Mouse (Mus musculus) CH12.LX (cell line): ENCODE measurements at regions not wholly inside any gene's neighbourhood (a gene's known extent, or its start where the extent isn't known, plus 50 kb on each side); places are given as distances from the start of the nearest gene placed in this dataset.

Experiments used
- DNase-seq: peaks from one replicate; pipeline ENCODE4 v3.0.0-alpha.2; 2013; ENCODE audit errors: extremely low read depth
- H3K27ac ChIP-seq: 2 replicates; pipeline ENCODE4 v1.5.1; 2012; ENCODE audit warnings: low read depth, mild to moderate bottlenecking, control low read depth, moderate library complexity; ENCODE audit not compliant: insufficient read depth
- H3K27me3 ChIP-seq: replicated peaks from 2 replicates; pipeline ENCODE3; 2012; ENCODE audit warnings: inconsistent platforms
- H3K36me3 ChIP-seq, 2 experiments: replicated peaks in 1 of 2; 2 replicates each; pipeline versions ENCODE3 to v1.6.1; 2012; ENCODE audit warnings: inconsistent platforms in 1 of 2, low read length in 1 of 2, mild to moderate bottlenecking in 1 of 2, mixed read lengths in 1 of 2, moderate library complexity in 1 of 2; ENCODE audit not compliant: control insufficient read depth in 1 of 2, insufficient read depth in 1 of 2
- H3K4me1 ChIP-seq, 2 experiments: 2 replicates each; pipeline ENCODE4 v1.6.1; 2012; ENCODE audit warnings: inconsistent platforms in 1 of 2, moderate library complexity in 1 of 2; ENCODE audit not compliant: insufficient read depth in 2 of 2, control insufficient read depth in 1 of 2
- H3K4me2 ChIP-seq: 2 replicates; pipeline ENCODE4 v1.6.1; 2012; ENCODE audit warnings: low read depth, mild to moderate bottlenecking, control low read depth; ENCODE audit not compliant: poor library complexity, insufficient read depth, severe bottlenecking
- H3K4me3 ChIP-seq, 3 experiments: fragments of 150-350 bp in 1 of 3; sonication (generic) in 1 of 3; replicated peaks in 1 of 3; 2 replicates each; pipeline versions ENCODE3 to v1.5.1; 2011 to 2012; ENCODE audit warnings: low read depth in 2 of 3, low read length in 2 of 3, mild to moderate bottlenecking in 2 of 3, moderate library complexity in 2 of 3, control low read depth in 1 of 3, improper control_type of control experiment in 1 of 3, inconsistent platforms in 1 of 3, mixed read lengths in 1 of 3; ENCODE audit not compliant: poor library complexity in 1 of 3
- H3K79me2 ChIP-seq: replicated peaks from 2 replicates; pipeline ENCODE4 v1.6.1; 2012; ENCODE audit warnings: mild to moderate bottlenecking, moderate library complexity; ENCODE audit not compliant: control insufficient read depth, poor library complexity, insufficient read depth, severe bottlenecking; ENCODE audit errors: extremely low read depth
- H3K9ac ChIP-seq: 2 replicates; pipeline ENCODE4 v1.6.1; 2012; ENCODE audit warnings: low read depth, mild to moderate bottlenecking, control low read depth, moderate library complexity; ENCODE audit not compliant: insufficient read depth
- H3K9me3 ChIP-seq: replicated peaks from 2 replicates; pipeline ENCODE3; 2012; ENCODE audit warnings: low read length, inconsistent platforms, mixed read lengths
- BHLHE40 ChIP-seq: IDR thresholded peaks from 2 replicates; pipeline ENCODE4 v1.6.1; 2011; ENCODE audit warnings: mild to moderate bottlenecking, low read depth, low read length, improper control_type of control experiment
- CHD1 ChIP-seq: IDR thresholded peaks from 2 replicates; pipeline ENCODE4 v1.6.1; 2012; ENCODE audit warnings: low read depth, low read length, improper control_type of control experiment, inconsistent platforms
- CHD2 ChIP-seq: IDR thresholded peaks from 2 replicates; pipeline ENCODE4 v1.6.1; 2011; ENCODE audit warnings: low read length, improper control_type of control experiment
- E2F4 ChIP-seq: IDR thresholded peaks from 2 replicates; pipeline ENCODE4 v1.6.1; 2011; ENCODE audit warnings: low read depth, low read length, improper control_type of control experiment; ENCODE audit not compliant: insufficient replicate concordance
- ELF1 ChIP-seq: IDR thresholded peaks from 2 replicates; pipeline ENCODE4 v1.6.1; 2014; ENCODE audit warnings: low read depth, mild to moderate bottlenecking, inconsistent platforms, low read length, improper control_type of control experiment
- ETS1 ChIP-seq: conservative IDR thresholded peaks from 2 replicates; pipeline ENCODE4 v1.6.1; 2012; ENCODE audit warnings: low read depth, mild to moderate bottlenecking, inconsistent platforms, low read length, improper control_type of control experiment, moderate library complexity
- GABPA ChIP-seq: IDR thresholded peaks from 2 replicates; pipeline ENCODE4 v1.6.1; 2012; ENCODE audit warnings: low read depth, low read length, improper control_type of control experiment, inconsistent platforms; ENCODE audit not compliant: insufficient replicate concordance
- HCFC1 ChIP-seq: IDR thresholded peaks from 2 replicates; pipeline ENCODE4 v1.6.1; 2012; ENCODE audit warnings: low read depth, mild to moderate bottlenecking, inconsistent platforms, low read length, improper control_type of control experiment
- IRF4 ChIP-seq: IDR thresholded peaks from 2 replicates; pipeline ENCODE4 v1.6.1; 2014; ENCODE audit warnings: low read depth, mild to moderate bottlenecking, inconsistent platforms, low read length, improper control_type of control experiment
- JUN ChIP-seq: IDR thresholded peaks from 2 replicates; pipeline ENCODE4 v1.6.1; 2011; ENCODE audit warnings: low read depth, mild to moderate bottlenecking, low read length, improper control_type of control experiment, moderate library complexity; ENCODE audit not compliant: insufficient read depth
- JUND ChIP-seq: conservative IDR thresholded peaks from 2 replicates; pipeline ENCODE4 v1.6.1; 2011; ENCODE audit warnings: low read depth, low read length, improper control_type of control experiment
- MAFK ChIP-seq: IDR thresholded peaks from 2 replicates; pipeline ENCODE4 v1.6.1; 2011; ENCODE audit warnings: low read length, improper control_type of control experiment; ENCODE audit not compliant: insufficient replicate concordance
- MAZ ChIP-seq: IDR thresholded peaks from 2 replicates; pipeline ENCODE4 v1.6.1; 2012; ENCODE audit warnings: low read depth, mild to moderate bottlenecking, inconsistent platforms, low read length, improper control_type of control experiment, moderate library complexity
- MXI1 ChIP-seq: IDR thresholded peaks from 2 replicates; pipeline ENCODE4 v1.6.1; 2011; ENCODE audit warnings: mild to moderate bottlenecking, low read depth, low read length, improper control_type of control experiment
- MYC ChIP-seq: IDR thresholded peaks from 2 replicates; pipeline ENCODE4 v1.6.1; 2011; ENCODE audit warnings: low read depth, mild to moderate bottlenecking, improper control_type of control experiment, low read length
- NELFE ChIP-seq: IDR thresholded peaks from 2 replicates; pipeline ENCODE4 v1.6.1; 2011; ENCODE audit warnings: low read depth, low read length, improper control_type of control experiment
- NRF1 ChIP-seq: IDR thresholded peaks from 2 replicates; pipeline ENCODE4 v1.6.1; 2014; ENCODE audit warnings: low read depth, mild to moderate bottlenecking, inconsistent platforms, low read length, improper control_type of control experiment, moderate library complexity
- POLR2A ChIP-seq: IDR thresholded peaks from 2 replicates; pipeline ENCODE4 v1.6.1; 2011; ENCODE audit warnings: low read depth, mild to moderate bottlenecking, improper control_type of control experiment, low read length
- RCOR1 ChIP-seq: conservative IDR thresholded peaks from 2 replicates; pipeline ENCODE4 v1.6.1; 2012; ENCODE audit warnings: low read depth, mild to moderate bottlenecking, inconsistent platforms, low read length, improper control_type of control experiment
- SIN3A ChIP-seq: IDR thresholded peaks from 2 replicates; pipeline ENCODE4 v1.6.1; 2012; ENCODE audit warnings: low read length, improper control_type of control experiment, inconsistent platforms
- SMC3 ChIP-seq: IDR thresholded peaks from 2 replicates; pipeline ENCODE4 v1.6.1; 2011; ENCODE audit warnings: low read depth, low read length, improper control_type of control experiment
- UBTF ChIP-seq: IDR thresholded peaks from 2 replicates; pipeline ENCODE4 v1.6.1; 2012; ENCODE audit warnings: low read depth, mild to moderate bottlenecking, inconsistent platforms, low read length, improper control_type of control experiment, moderate library complexity
- USF1 ChIP-seq: IDR thresholded peaks from 2 replicates; pipeline ENCODE4 v1.6.1; 2014; ENCODE audit warnings: low read depth, mild to moderate bottlenecking, inconsistent platforms, low read length, improper control_type of control experiment
- ZC3H11A ChIP-seq: IDR thresholded peaks from 2 replicates; pipeline ENCODE4 v1.6.1; 2012; ENCODE audit warnings: low read depth, mild to moderate bottlenecking, inconsistent platforms, low read length, improper control_type of control experiment
- ZKSCAN1 ChIP-seq: IDR thresholded peaks from 2 replicates; pipeline ENCODE4 v1.6.1; 2012; ENCODE audit warnings: low read depth, inconsistent platforms, low read length, improper control_type of control experiment, borderline replicate concordance
- dilution Hi-C: fragments of 300-500 bp; cut with MboI; formaldehyde crosslinking; loops from 2 replicates; pipeline ENCODE4 v1.14.3; 2020; ENCODE audit warnings: low sequenced_read_pairs; ENCODE audit not compliant: extremely low pct_unique_long_range_greater_than_20kb, extremely low pct_ligation_motif_present
- in situ Hi-C: fragments of 300-500 bp; cut with MboI; formaldehyde crosslinking; loops from 3 replicates; pipeline ENCODE4 v1.14.3; 2019; ENCODE audit warnings: low sequenced_read_pairs, low pct_ligation_motif_present, low pct_unique_long_range_greater_than_20kb, mixed read lengths

DNA sequence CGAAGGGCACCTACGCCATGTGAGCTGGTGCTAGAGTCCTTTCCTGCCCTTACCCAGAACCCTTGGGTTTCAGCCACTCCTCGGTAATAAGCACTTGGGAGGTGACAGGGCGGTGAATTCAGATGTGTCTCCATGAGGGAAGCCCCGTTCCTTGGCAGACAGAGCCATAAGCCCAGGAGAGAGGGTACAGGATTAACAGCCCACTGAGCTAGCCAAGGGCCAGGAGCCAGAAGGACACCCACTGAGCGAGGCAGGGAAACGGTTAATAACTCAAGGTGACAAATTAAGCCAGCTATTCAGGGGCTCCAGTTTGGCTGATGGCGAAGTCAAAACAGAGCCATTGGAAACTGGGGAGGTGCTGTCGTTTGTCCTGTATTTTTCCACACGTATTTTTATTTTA lies 75.9 kb upstream of the Sox9 start:
- TF ChIP-seq ZC3H11A: no peak
- no peak for TF ChIP-seq E2F4
- TF ChIP-seq GABPA: no peak
- TF ChIP-seq SIN3A: no peak
- no peak for TF ChIP-seq SMC3
- TF ChIP-seq POLR2A: no peak
- no peak for TF ChIP-seq MAZ
- Histone ChIP-seq H3K4me1 (no peaks in the 10 kb centered on the region), H3K79me2 (no peaks in the 10 kb centered on the region), H3K4me2 (no peak overlapping the region), H3K9ac (no peak overlapping the region), H3K4me3 (no peak overlapping the region), H3K27ac (no peak overlapping the region), H3K36me3 (no peaks in the 10 kb centered on the region), H3K9me3 (peaks cover 72% of the 10 kb centered on the region), H3K27me3 (no peaks in the 10 kb centered on the region)
- in situ Hi-C loops: no loop called here
- dilution Hi-C loops: no loop called here
- no peak for DNase-seq

DNA sequence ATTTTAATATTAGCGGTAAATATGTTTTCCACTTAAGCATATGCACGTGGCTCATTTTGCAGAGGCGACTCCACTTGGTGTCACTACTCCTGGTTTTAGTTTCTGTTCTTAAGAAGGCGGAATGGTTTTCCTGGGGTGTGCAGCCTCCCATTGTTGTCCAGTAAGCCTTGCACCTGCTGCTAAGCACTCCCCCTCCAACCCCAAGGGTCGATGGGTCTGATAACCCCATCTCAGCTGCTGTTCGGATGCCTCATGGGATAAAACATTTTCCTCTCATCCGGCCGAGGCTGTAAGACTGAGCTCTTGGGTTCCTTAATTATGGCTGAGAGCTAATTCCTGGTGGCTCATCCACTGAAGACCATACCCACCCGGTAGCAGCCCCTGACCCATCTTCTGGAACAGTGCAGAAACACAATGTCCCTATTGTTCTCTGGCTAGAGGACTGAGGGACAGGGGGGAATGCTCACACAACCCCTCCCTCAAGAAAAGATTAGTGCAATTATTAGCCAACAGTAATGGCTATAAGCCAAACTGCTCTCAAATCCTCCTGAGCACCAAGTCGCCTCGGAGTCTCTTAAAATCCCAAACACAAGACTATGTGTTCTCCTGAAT lies 73.8 kb upstream of the Sox9 start:
- TF ChIP-seq UBTF: no peak
- no peak for TF ChIP-seq ETS1
- TF ChIP-seq USF1: no peak
- no peak for TF ChIP-seq CHD1
- TF ChIP-seq MXI1: no peak
- TF ChIP-seq NELFE: no peak
- no peak for TF ChIP-seq JUN
- TF ChIP-seq MYC: no peak
- H3K27me3 ChIP-seq: no peaks in the 10 kb centered on the region
- no peak overlapping the region for H3K4me3 ChIP-seq
- H3K4me1 ChIP-seq: no peaks in the 10 kb centered on the region
- H3K9ac ChIP-seq: no peak overlapping the region
- no peaks in the 10 kb centered on the region for H3K36me3 ChIP-seq
- peaks cover 77% of the 10 kb centered on the region for H3K9me3 ChIP-seq
- in situ Hi-C loops: no loop called here
- no peak for DNase-seq
- H3K4me2 ChIP-seq: no peak overlapping the region
- dilution Hi-C loops: no loop called here
- H3K79me2 ChIP-seq: no peaks in the 10 kb centered on the region
- no peak overlapping the region for H3K27ac ChIP-seq

DNA sequence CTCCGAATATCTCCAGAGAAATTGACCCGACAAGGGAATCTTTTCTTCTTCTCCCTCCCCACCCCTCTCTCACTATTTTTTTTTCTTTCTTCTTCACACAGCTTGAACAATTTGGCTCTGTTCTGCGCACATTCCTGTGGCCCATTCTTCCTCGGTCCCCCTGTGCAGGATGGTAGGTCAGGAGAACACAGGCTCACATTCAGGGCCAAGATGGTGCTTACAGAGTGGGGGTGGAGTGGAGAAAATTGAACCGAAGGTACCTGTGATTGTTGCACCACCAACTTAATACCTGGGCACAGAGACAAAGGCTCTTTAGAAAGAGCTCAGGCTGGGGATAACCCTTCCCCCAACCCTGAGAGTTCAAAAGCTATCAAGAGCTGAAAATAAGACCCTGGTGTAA lies 70.4 kb upstream of the Sox9 start:
- TF ChIP-seq MYC: no peak
- TF ChIP-seq BHLHE40: no peak
- TF ChIP-seq ELF1: no peak
- TF ChIP-seq NRF1: no peak
- TF ChIP-seq CHD2: no peak
- no peak for TF ChIP-seq IRF4
- no peak for TF ChIP-seq HCFC1
- no peak for TF ChIP-seq POLR2A
- no peak for TF ChIP-seq MAFK
- no peak for TF ChIP-seq RCOR1
- no peak for TF ChIP-seq JUND
- no peak for TF ChIP-seq E2F4
- TF ChIP-seq ZC3H11A: no peak
- TF ChIP-seq MAZ: no peak
- TF ChIP-seq ZKSCAN1: no peak
- TF ChIP-seq, all 38 proteins: peak for 0
- dilution Hi-C loops (no loop called here), in situ Hi-C loops (no loop called here)
- Histone ChIP-seq H3K4me3 (no peak overlapping the region), H3K4me1 (no peaks in the 10 kb centered on the region), H3K36me3 (no peaks in the 10 kb centered on the region), H3K9ac (no peak overlapping the region), H3K27me3 (no peaks in the 10 kb centered on the region), H3K4me2 (no peak overlapping the region), H3K79me2 (no peaks in the 10 kb centered on the region), H3K9me3 (peaks cover 81% of the 10 kb centered on the region), H3K27ac (no peak overlapping the region)
- DNase-seq: no peak
